14 mouse cellular contexts compared by ENCODE assay signal in genomic region chr6:70957341-70957940, GRCm38 (mm10). TPM values are rescaled to one million over a fixed set of nuclear protein-coding genes. Genes with fewer than 3 reads are reported as not detected.
DNase-seq lines count a peak whose midpoint lies in the region; ATAC-seq and TF ChIP-seq lines count a peak whose summit lies in the region.
"Had no signal": no experiment of that assay in that cellular context is flagged by ENCODE, and none has a peak within 500 bp of the region (broad histone marks: within the 10 kb centered on the region; RNA-seq: fewer than 3 reads in every experiment).

No protein-coding gene starts in this region.

- H3K9ac ChIP-seq in stomach, embryonic 14.5 days (replicated peaks; ENCODE audit: low read depth, low read length) = no peak overlapping the region
- H3K9ac ChIP-seq in stomach, postnatal 0 days (ENCODE audit: low read length) = no peak overlapping the region
- H3K9ac ChIP-seq in limb, embryonic 15.5 days = no peak overlapping the region

- H3K27ac ChIP-seq in stomach, embryonic 14.5 days (ENCODE audit: low read length) = no peak overlapping the region
- H3K27ac ChIP-seq in stomach, postnatal 0 days (replicated peaks) = no peak overlapping the region
- H3K27ac ChIP-seq in limb, embryonic 15.5 days = no peak overlapping the region
- H3K27ac ChIP-seq: layer of hippocampus, adult 2 months had no signal

- DNase-seq in embryo, embryonic 10.5 days (ENCODE audit: low spot score) = peak; percentile 36
- no peak for DNase-seq in embryo, embryonic 11 days
- no peak for DNase-seq in stomach, postnatal 0 days (ENCODE audit: low spot score)
- no peak for DNase-seq in ovary, adult 18-20 months (ENCODE audit: low spot score)
- DNase-seq in right cerebral cortex, postnatal 4 days = no peak
- no peak for DNase-seq in layer of hippocampus, adult 11-12 months (ENCODE audit: low spot score)
- DNase-seq: adrenal gland, postnatal 10 days; cerebellum, adult 9-10 months had no signal

- H3K4me3 ChIP-seq in stomach, embryonic 14.5 days (ENCODE audit: low read depth, low read length) = peak overlapping the region; percentile 39; the same call in 1 of the 2 replicates
- H3K4me3 ChIP-seq in stomach, postnatal 0 days (ENCODE audit: low read depth, low read length) = no peak overlapping the region
- H3K4me3 ChIP-seq in limb, embryonic 15.5 days = peak overlapping the region; percentile 46

- 12% methylated on average over 7 of the region's 7 CpGs for WGBS in stomach, embryonic 14.5 days
- 14% methylated on average over 7 of the region's 7 CpGs for WGBS in stomach, postnatal 0 days
- 15% methylated on average over 7 of the region's 7 CpGs for WGBS in limb, embryonic 15.5 days

- H3K9me3 ChIP-seq in stomach, embryonic 14.5 days (ENCODE audit: control insufficient read depth, low read depth, low read length) = no peaks in the 10 kb centered on the region
- H3K9me3 ChIP-seq in stomach, postnatal 0 days (ENCODE audit: control insufficient read depth, low read length) = no peaks in the 10 kb centered on the region
- H3K9me3 ChIP-seq in limb, embryonic 15.5 days = no peaks in the 10 kb centered on the region

- TF ChIP-seq EP300 in stomach, postnatal 0 days (optimal IDR thresholded peaks at IDR 0.05) = no peak

- no peak for ATAC-seq in stomach, embryonic 14.5 days (ENCODE audit: insufficient number of reproducible peaks, insufficient read depth, low FRiP score, low read depth)
- ATAC-seq in stomach, postnatal 0 days (ENCODE audit: low FRiP score, low TSS enrichment) = no peak
- ATAC-seq in limb, embryonic 15.5 days (ENCODE audit: insufficient number of reproducible peaks, low FRiP score, low TSS enrichment, low read depth) = no peak

- H3K4me2 ChIP-seq in stomach, embryonic 14.5 days (replicated peaks; ENCODE audit: low read depth, low read length) = peak overlapping the region; percentile 64; the same call in 1 of the 2 replicates
- no peak overlapping the region for H3K4me2 ChIP-seq in stomach, postnatal 0 days (replicated peaks; ENCODE audit: low read depth)
- H3K4me2 ChIP-seq in limb, embryonic 15.5 days = peak overlapping the region; percentile 91

- TF ChIP-seq CTCF in stomach, postnatal 0 days (IDR thresholded peaks at IDR 0.05; ENCODE audit: low read depth) = no peak

- H3K27me3 ChIP-seq in stomach, embryonic 14.5 days (ENCODE audit: control insufficient read depth, insufficient read depth, low read length) = peaks cover 39% of the 10 kb centered on the region
- H3K27me3 ChIP-seq in stomach, postnatal 0 days (ENCODE audit: control insufficient read depth, insufficient read depth, low read length) = peaks cover 23% of the 10 kb centered on the region
- peaks cover 76% of the 10 kb centered on the region for H3K27me3 ChIP-seq in limb, embryonic 15.5 days

- peaks cover 7% of the 10 kb centered on the region; the same call in 1 of the 2 replicates for H3K4me1 ChIP-seq in stomach, embryonic 14.5 days (ENCODE audit: control insufficient read depth, insufficient read depth, low read length)
- H3K4me1 ChIP-seq in stomach, postnatal 0 days (replicated peaks; ENCODE audit: control insufficient read depth, insufficient read depth) = no peaks in the 10 kb centered on the region
- peaks cover 13% of the 10 kb centered on the region for H3K4me1 ChIP-seq in limb, embryonic 15.5 days

- H3K36me3 ChIP-seq in stomach, embryonic 14.5 days (ENCODE audit: control insufficient read depth, insufficient read depth, low read length) = no peaks in the 10 kb centered on the region
- no peaks in the 10 kb centered on the region for H3K36me3 ChIP-seq in stomach, postnatal 0 days (ENCODE audit: control insufficient read depth, insufficient read depth, low read length)
- no peaks in the 10 kb centered on the region for H3K36me3 ChIP-seq in limb, embryonic 15.5 days

RNA-seq across cellular contexts. Expression of gene Foxi3, which starts 1.1 kb away (rescaled TPM):
- not detected in 2 replicates for polyA plus RNA-seq in stomach, embryonic 14.5 days (2014; fragmentation: Nextera tagmentation; extraction: Ambion mirVana)
- not detected in 2 replicates for polyA plus RNA-seq in stomach, postnatal 0 days (2015; fragmentation: Nextera tagmentation; extraction: Ambion mirVana)
- polyA plus RNA-seq in limb, embryonic 15.5 days (2015; fragmentation: Nextera tagmentation; extraction: Ambion mirVana) = 0.76 and 0.82 TPM in 2 replicates
- polyA plus RNA-seq: heart, embryonic 16.5 days; liver, embryonic 16.5 days; spleen, adult 2 months had no signal

RNA-seq across cellular contexts. Expression of gene Tex37, which starts 38.7 kb away (rescaled TPM):
- not detected in 2 replicates for polyA plus RNA-seq in stomach, embryonic 14.5 days (2014; fragmentation: Nextera tagmentation; extraction: Ambion mirVana)
- polyA plus RNA-seq in stomach, postnatal 0 days (2015; fragmentation: Nextera tagmentation; extraction: Ambion mirVana) = not detected in 2 replicates
- polyA plus RNA-seq in limb, embryonic 15.5 days (2015; fragmentation: Nextera tagmentation; extraction: Ambion mirVana) = not detected in 2 replicates
- polyA plus RNA-seq: heart, embryonic 16.5 days; liver, embryonic 16.5 days; spleen, adult 2 months had no signal
